Mouse (Mus musculus) heart, postnatal 10 days (tissue): ENCODE results near the gene Zfp383. TPM values are rescaled to one million over a fixed set of nuclear protein-coding genes. Genes with fewer than 3 reads are reported as not detected.
"Not testable (repeated sequence)": the region's sequence is repeated elsewhere in the genome, so short reads cannot be mapped to it uniquely, and the experiment has no call there.

Experiments
- DNase-seq, 2 experiments: peaks; one replicate each; pipeline ENCODE4 v3.0.0; 2021
- intact Hi-C: fragments of 180-260 bp; cut with DNase I; formaldehyde crosslinking; loops from one replicate; pipeline ENCODE4 v1.15.1; 2025
- total RNA-seq, 2 experiments: library from RNA; stranded (reverse); gene quantifications; 2 replicates each; pipeline ENCODE4 v1.2.3; 2021

The Zfp383 gene
- total RNA-seq = 10 to 100 TPM in 1 of 2 experiments, 1 to 10 TPM in 1; 7.6 to 10.3 TPM

GRCm38 (mm10) chr7:29908130-29908950, at the start of gene Zfp383:
Zfp383 (plus strand) TSS chr7:29908223.
- DNase-seq = peak; percentile 92 to 93
- intact Hi-C loops = loop anchor here (5.0 kb wide), 2 partner anchors 44 to 141 kb away; partner anchors contain the start of genes Zfp74 and Zfp84

- intact Hi-C loops = loop anchor here (5.0 kb wide), 1 partner anchor 42 kb away; no protein-coding TSS in a partner anchor
- peak; percentile 92 to 93 for DNase-seq
Measured at GRCm38 (mm10) chr7:29859532-29860517, 48.2 kb upstream of the Zfp383 start, which contains the start of gene Zfp420. Zfp420 (plus strand) TSS chr7:29859979.

- no peak for DNase-seq
- intact Hi-C loops = loop anchor here (5.0 kb wide), 1 partner anchor 41 kb away; no protein-coding TSS in a partner anchor
Measured at GRCm38 (mm10) chr7:29861660-29862059, 46.4 kb upstream of the Zfp383 start.

- intact Hi-C loops = no loop called here
Measured at GRCm38 (mm10) chr7:29874256-29874655, 33.8 kb upstream of the Zfp383 start.

GRCm38 (mm10) chr7:29877561-29877960, 30.5 kb upstream of the Zfp383 start:
- intact Hi-C loops, DNase-seq: not testable (repeated sequence)

More at GRCm38 (mm10) chr7:29874256-29874655, 33.8 kb upstream of the Zfp383 start:
- no peak for DNase-seq

GRCm38 (mm10) chr7:29880056-29880455, 28.0 kb upstream of the Zfp383 start:
- DNase-seq = no peak
- intact Hi-C loops = no loop called here

- DNase-seq = no peak
- intact Hi-C loops = no loop called here
Measured at GRCm38 (mm10) chr7:29880916-29881315, 27.1 kb upstream of the Zfp383 start.

GRCm38 (mm10) chr7:29890501-29890900, 17.5 kb upstream of the Zfp383 start:
- intact Hi-C loops = no loop called here

GRCm38 (mm10) chr7:29892756-29893155, 15.3 kb upstream of the Zfp383 start:
- intact Hi-C loops = no loop called here
- no peak for DNase-seq

More at GRCm38 (mm10) chr7:29890501-29890900, 17.5 kb upstream of the Zfp383 start:
- no peak for DNase-seq

- intact Hi-C loops = no loop called here
- DNase-seq = no peak
Measured at GRCm38 (mm10) chr7:29898351-29898750, 9.7 kb upstream of the Zfp383 start.

- DNase-seq = no peak
- intact Hi-C loops = loop anchor here (5.0 kb wide), 1 partner anchor 42 kb away; no protein-coding TSS in a partner anchor
Measured at GRCm38 (mm10) chr7:29904101-29904500, 3.9 kb upstream of the Zfp383 start.

GRCm38 (mm10) chr7:29905966-29906681, 1.9 kb upstream of the Zfp383 start, which contains the start of gene Zfp27:
Zfp27 (minus strand) TSS chr7:29906572.
- DNase-seq = peak; percentile 70 to 73
- intact Hi-C loops = loop anchor here (1.0 to 5.0 kb wide), 4 partner anchors 46 to 139 kb away; partner anchors contain the start of genes Zfp74 and Zfp84

GRCm38 (mm10) chr7:29906682-29907058, 1.4 kb upstream of the Zfp383 start:
- no peak for DNase-seq
- intact Hi-C loops = loop anchor here (1.0 to 5.0 kb wide), 4 partner anchors 46 to 139 kb away; partner anchors contain the start of genes Zfp74 and Zfp84

GRCm38 (mm10) chr7:29907206-29907605, 817 bp upstream of the Zfp383 start:
- no peak for DNase-seq
- intact Hi-C loops = loop anchor here (2.0 to 5.0 kb wide), 3 partner anchors 45 to 140 kb away; partner anchors contain the start of genes Zfp74 and Zfp84

GRCm38 (mm10) chr7:29910252-29910651, 2.2 kb downstream of the Zfp383 start:
- intact Hi-C loops = no loop called here

GRCm38 (mm10) chr7:29912172-29912571, 4.1 kb downstream of the Zfp383 start:
- intact Hi-C loops = no loop called here
- no peak for DNase-seq

More at GRCm38 (mm10) chr7:29910252-29910651, 2.2 kb downstream of the Zfp383 start:
- no peak for DNase-seq

- peak in 1 of 2 experiments; percentile 13 for DNase-seq
- intact Hi-C loops = no loop called here
Measured at GRCm38 (mm10) chr7:29917371-29918061, 9.5 kb downstream of the Zfp383 start.

- peak; percentile 38 to 48 for DNase-seq
- intact Hi-C loops = no loop called here
Measured at GRCm38 (mm10) chr7:29918062-29918453, 10.0 kb downstream of the Zfp383 start.
